Mouse (Mus musculus) hindbrain, embryonic 11.5 days (tissue): ENCODE data around the gene Zcwpw1. TPM values are rescaled to one million over a fixed set of nuclear protein-coding genes. Genes with fewer than 3 reads are reported as not detected.
"Not testable (repeated sequence)": the region's sequence is repeated elsewhere in the genome, so short reads cannot be mapped to it uniquely, and the experiment has no call there.

Experiments
- ATAC-seq: fragments of 200-750 bp; cut with Nextera tagmentation; 2 replicates; pipeline ENCODE4 v1.8.0; 2017; ENCODE audit warnings: mild to moderate bottlenecking, moderate TSS enrichment, moderate library complexity; ENCODE audit not compliant: low FRiP score
- DNase-seq: peaks from one replicate; pipeline ENCODE4 v3.0.0-alpha.2; 2015; ENCODE audit warnings: low spot score
- H3K27ac ChIP-seq: fragments of 300-500 bp; sonication (generic); 2 replicates; pipeline ENCODE4 v1.5.1; 2014; ENCODE audit warnings: mild to moderate bottlenecking, low read depth, low read length
- H3K27me3 ChIP-seq: fragments of 300-500 bp; sonication (generic); 2 replicates; pipeline ENCODE4 v1.6.1; 2014; ENCODE audit warnings: mild to moderate bottlenecking, low read length, moderate library complexity, mixed read lengths; ENCODE audit not compliant: control insufficient read depth, insufficient read depth
- H3K36me3 ChIP-seq: fragments of 300-500 bp; sonication (generic); 2 replicates; pipeline ENCODE4 v1.6.1; 2014; ENCODE audit warnings: mild to moderate bottlenecking, low read length, moderate library complexity, mixed read lengths; ENCODE audit not compliant: control insufficient read depth, insufficient read depth
- H3K4me1 ChIP-seq: fragments of 300-500 bp; sonication (generic); replicated peaks from 2 replicates; pipeline ENCODE4 v1.6.1; 2014; ENCODE audit warnings: low read length, mixed read lengths; ENCODE audit not compliant: control insufficient read depth, insufficient read depth
- H3K4me2 ChIP-seq: fragments of 300-500 bp; sonication (generic); replicated peaks from 2 replicates; pipeline ENCODE4 v1.6.1; 2014; ENCODE audit warnings: mild to moderate bottlenecking, low read depth, low read length
- H3K4me3 ChIP-seq: fragments of 300-500 bp; sonication (generic); 2 replicates; pipeline ENCODE4 v1.5.1; 2014; ENCODE audit warnings: low read depth, low read length
- H3K9ac ChIP-seq: fragments of 300-500 bp; sonication (generic); 2 replicates; pipeline ENCODE4 v1.6.1; 2014; ENCODE audit warnings: low read depth, low read length
- H3K9me3 ChIP-seq: fragments of 300-500 bp; sonication (generic); 2 replicates; pipeline ENCODE4 v1.6.1; 2016; ENCODE audit warnings: low read length; ENCODE audit not compliant: control insufficient read depth
- WGBS: fragments of 180-500 bp; shearing (Covaris S2); extraction: QIAGEN DNeasy Blood & Tissue Kit; methylation state at CpG from one replicate; pipeline ENCODE4 v1.1.7; 2014; 5-methylcytosine and 5-hydroxymethylcytosine counted together
- polyA plus RNA-seq: library from polyadenylated mRNA; unstranded; fragments of >200 nt; fragmentation: Nextera tagmentation; extraction: Ambion mirVana; gene quantifications from 2 replicates; pipeline ENCODE4 v1.2.1, GENCODE M21; 2014

Gene Zcwpw1
- polyA plus RNA-seq, 1 experiment from 2014 or later, result 17.2 TPM

- Histone ChIP-seq H3K36me3 (no peaks in the 10 kb centered on the region), H3K9ac (peak within 1 kb of the TSS; percentile 78), H3K4me2 (peak within 1 kb of the TSS; percentile 99), H3K27ac (peak within 1 kb of the TSS; percentile 84), H3K9me3 (no peaks in the 10 kb centered on the region), H3K4me1 (peaks cover 5% of the 10 kb centered on the region), H3K27me3 (no peaks in the 10 kb centered on the region), H3K4me3 (peak within 1 kb of the TSS; percentile 43)
- ATAC-seq, result peak; percentile 83
- peak; percentile 91 for DNase-seq
- WGBS, result 4% methylated on average over 28 of the region's 28 CpGs
Measured at GRCm38 (mm10) chr5:137745214-137746171, 42.1 kb upstream of the Zcwpw1 start, which contains the start of gene Tsc22d4. Gene Tsc22d4 (plus strand): TSS chr5:137745730.

GRCm38 (mm10) chr5:137746282-137746850, 41.2 kb upstream of the Zcwpw1 start:
- DNase-seq (peak; percentile 67), ATAC-seq (peak; percentile 37)
- Histone ChIP-seq H3K36me3 (no peaks in the 10 kb centered on the region), H3K4me2 (peak overlapping the region; percentile 99), H3K9ac (peak overlapping the region; percentile 78), H3K9me3 (no peaks in the 10 kb centered on the region), H3K4me3 (peak overlapping the region; percentile 43), H3K27ac (peak overlapping the region; percentile 84), H3K27me3 (no peaks in the 10 kb centered on the region), H3K4me1 (peaks cover 5% of the 10 kb centered on the region)
- under 1% methylated on average over 20 of the region's 20 CpGs for WGBS

- H3K4me3 ChIP-seq, result peak overlapping the region; percentile 43
- no peaks in the 10 kb centered on the region for H3K9me3 ChIP-seq
- DNase-seq (no peak), ATAC-seq (no peak)
- peak overlapping the region; percentile 84 for H3K27ac ChIP-seq
- peak overlapping the region; percentile 99 for H3K4me2 ChIP-seq
- H3K27me3 ChIP-seq, result no peaks in the 10 kb centered on the region
- H3K4me1 ChIP-seq, result peaks cover 5% of the 10 kb centered on the region
- no peaks in the 10 kb centered on the region; the same call in 1 of the 2 replicates for H3K36me3 ChIP-seq
- WGBS, result 2% methylated on average over 16 of the region's 16 CpGs
- H3K9ac ChIP-seq, result peak overlapping the region; percentile 78
Measured at GRCm38 (mm10) chr5:137746851-137747325, 40.7 kb upstream of the Zcwpw1 start.

- Histone ChIP-seq H3K9ac (peak overlapping the region; percentile 78), H3K4me3 (peak overlapping the region; percentile 43), H3K9me3 (no peaks in the 10 kb centered on the region), H3K4me1 (peaks cover 5% of the 10 kb centered on the region), H3K27me3 (no peaks in the 10 kb centered on the region), H3K36me3 (no peaks in the 10 kb centered on the region; the same call in 1 of the 2 replicates), H3K4me2 (peak overlapping the region; percentile 99), H3K27ac (peak overlapping the region; percentile 84)
- DNase-seq (no peak), ATAC-seq (no peak)
- WGBS, result 7% methylated on average over 21 of the region's 26 CpGs
Measured at GRCm38 (mm10) chr5:137747326-137747961, 40.2 kb upstream of the Zcwpw1 start.

- Histone ChIP-seq H3K36me3 (no peaks in the 10 kb centered on the region; the same call in 1 of the 2 replicates), H3K27me3 (no peaks in the 10 kb centered on the region), H3K9ac (peak overlapping the region; percentile 11; the same call in 1 of the 2 replicates), H3K27ac (no peak overlapping the region), H3K9me3 (no peaks in the 10 kb centered on the region), H3K4me1 (peaks cover 5% of the 10 kb centered on the region), H3K4me2 (peak overlapping the region; percentile 14), H3K4me3 (peak overlapping the region; percentile 1)
- DNase-seq (no peak), ATAC-seq (no peak)
- 51% methylated on average over 5 of the region's 5 CpGs for WGBS
Measured at GRCm38 (mm10) chr5:137748130-137748770, 39.3 kb upstream of the Zcwpw1 start.

- 79% methylated on average over 6 of the region's 6 CpGs for WGBS
- H3K9me3 ChIP-seq, result no peaks in the 10 kb centered on the region
- no peak overlapping the region for H3K27ac ChIP-seq
- DNase-seq (no peak), ATAC-seq (no peak)
- H3K4me2 ChIP-seq, result no peak overlapping the region
- no peaks in the 10 kb centered on the region for H3K27me3 ChIP-seq
- H3K4me3 ChIP-seq, result no peak overlapping the region
- H3K36me3 ChIP-seq, result no peaks in the 10 kb centered on the region; the same call in 1 of the 2 replicates
- peaks cover 5% of the 10 kb centered on the region for H3K4me1 ChIP-seq
- no peak overlapping the region for H3K9ac ChIP-seq
Measured at GRCm38 (mm10) chr5:137749196-137749836, 38.3 kb upstream of the Zcwpw1 start.

- H3K4me3 ChIP-seq, DNase-seq, H3K27ac ChIP-seq, H3K27me3 ChIP-seq, H3K9ac ChIP-seq, H3K4me1 ChIP-seq, H3K9me3 ChIP-seq, ATAC-seq, H3K4me2 ChIP-seq, H3K36me3 ChIP-seq: not testable (repeated sequence)
- 98% methylated on average over 6 of the region's 8 CpGs for WGBS
Measured at GRCm38 (mm10) chr5:137750212-137750611, 37.4 kb upstream of the Zcwpw1 start.
